Mouse (Mus musculus) kidney, adult 2 months (tissue): ENCODE measurements around the gene Olfr71. TPM values are rescaled to one million over a fixed set of nuclear protein-coding genes. Genes with fewer than 3 reads are reported as not detected.

Experiments used
- DNase-seq: peaks from one replicate; pipeline ENCODE4 v3.0.0; 2021
- H3K27ac ChIP-seq: fragments of 200-500 bp; 2 replicates; pipeline ENCODE4 v1.5.1; 2012; ENCODE audit warnings: low read depth, low read length, control low read depth, inconsistent platforms; ENCODE audit not compliant: insufficient read depth
- H3K27me3 ChIP-seq: fragments of 200-500 bp; replicated peaks from 2 replicates; pipeline ENCODE4 v1.6.1; 2012; ENCODE audit warnings: mild to moderate bottlenecking, moderate library complexity, low read length, inconsistent platforms; ENCODE audit not compliant: control insufficient read depth, insufficient read depth
- H3K36me3 ChIP-seq: fragments of 200-500 bp; 2 replicates; pipeline ENCODE4 v1.6.1; 2012; ENCODE audit warnings: mild to moderate bottlenecking, moderate library complexity, low read length, inconsistent platforms; ENCODE audit not compliant: control insufficient read depth, insufficient read depth
- H3K4me1 ChIP-seq: fragments of 200-500 bp; 2 replicates; pipeline ENCODE4 v1.6.1; 2011; ENCODE audit warnings: low read length; ENCODE audit not compliant: control insufficient read depth, insufficient read depth
- H3K4me3 ChIP-seq: fragments of 200-500 bp; 2 replicates; pipeline ENCODE4 v1.5.1; 2011; ENCODE audit warnings: mild to moderate bottlenecking, low read depth, low read length, control low read depth; ENCODE audit not compliant: insufficient read depth
- CTCF ChIP-seq: fragments of 200-500 bp; conservative IDR thresholded peaks from 2 replicates; pipeline ENCODE4 v1.5.1; 2011; ENCODE audit warnings: low read depth, mild to moderate bottlenecking, control low read depth, low read length, moderate library complexity, mixed read lengths; ENCODE audit not compliant: insufficient read depth, insufficient read length
- POLR2A ChIP-seq: fragments of 200-500 bp; IDR thresholded peaks from one replicate; pipeline ENCODE4 v1.6.1; 2011; ENCODE audit warnings: low read depth, low read length, control low read depth
- WGBS: fragments of 180-500 bp; shearing (Covaris S2); methylation state at CpG from one replicate; pipeline ENCODE4 v1.1.7; 2018; 5-methylcytosine and 5-hydroxymethylcytosine counted together
- polyA plus RNA-seq: library from polyadenylated mRNA; depleted of rRNA; stranded (reverse); fragments of >200 nt; gene quantifications from 2 replicates; pipeline ENCODE4 v1.2.3, GENCODE M21; 2012

Gene Olfr71
- polyA plus RNA-seq, 1 experiment, result not detected

DNA sequence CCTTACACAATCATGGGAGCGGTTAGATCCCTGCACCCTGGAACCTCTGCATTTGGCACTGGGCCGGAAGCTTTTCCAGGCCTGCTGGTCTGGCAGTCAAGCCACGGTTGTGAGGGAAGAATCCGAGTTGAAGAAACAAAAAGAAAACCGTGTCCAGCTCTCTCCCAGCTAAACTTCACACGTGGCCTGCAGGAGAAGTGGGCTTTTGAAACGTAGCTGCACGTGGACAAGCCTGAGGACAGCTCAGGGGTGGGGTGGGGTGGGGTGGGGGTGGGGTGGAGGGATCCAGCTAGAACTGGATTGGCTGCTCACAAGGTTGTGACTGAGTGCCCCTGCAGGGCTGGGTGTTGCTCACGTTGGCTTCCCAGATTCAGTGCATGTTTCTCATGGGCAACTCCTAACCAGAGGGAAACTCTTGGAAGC lies 14.8 kb downstream of the Olfr71 start:
- TF ChIP-seq CTCF (no peak), POLR2A (no peak)
- H3K4me3 ChIP-seq, result no peak overlapping the region
- 20% methylated on average over 9 of the region's 9 CpGs for WGBS
- H3K36me3 ChIP-seq, result no peaks in the 10 kb centered on the region
- H3K27me3 ChIP-seq, result no peaks in the 10 kb centered on the region
- peak overlapping the region; percentile 61; the same call in 1 of the 2 replicates for H3K27ac ChIP-seq
- H3K4me1 ChIP-seq, result peaks cover 2% of the 10 kb centered on the region; the same call in 1 of the 2 replicates
- peak; percentile 74 for DNase-seq

DNA sequence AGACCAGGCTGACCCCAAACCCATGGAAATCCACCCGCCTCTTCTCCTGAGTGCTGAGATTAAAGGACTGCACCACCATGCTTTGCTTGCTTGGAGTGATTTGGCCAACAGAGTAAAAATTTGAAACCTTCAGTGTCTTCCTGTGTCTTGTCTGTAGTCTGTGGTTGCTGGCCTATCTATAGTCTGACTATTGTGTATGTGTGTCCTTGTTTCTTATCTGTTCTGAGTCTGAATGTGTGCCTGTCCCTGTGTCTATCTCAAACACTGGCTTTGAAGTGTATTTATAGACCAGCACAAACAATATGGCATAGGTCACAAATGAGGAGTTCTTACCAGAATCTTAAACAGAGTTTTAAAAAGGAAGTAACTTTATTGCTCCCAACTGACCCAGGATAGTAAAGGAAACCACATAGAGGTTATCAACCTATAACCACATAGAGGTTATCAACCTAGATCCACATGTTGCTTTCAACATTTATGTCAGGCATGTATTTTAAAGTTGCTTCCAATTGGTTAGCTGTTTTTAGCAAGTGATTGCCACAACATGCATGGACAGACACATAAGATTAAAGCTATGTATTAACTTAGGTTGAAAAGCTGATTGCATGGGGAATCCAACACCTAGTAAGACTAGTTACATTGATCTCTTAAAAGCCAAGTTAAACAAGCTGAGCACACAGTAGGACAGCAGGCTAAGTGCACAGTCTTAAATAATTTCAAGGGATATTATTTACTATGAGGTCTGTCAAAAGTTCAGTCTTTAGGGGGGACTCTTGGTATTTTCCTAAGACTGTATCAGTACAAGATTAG lies 15.4 kb downstream of the Olfr71 start:
- Histone ChIP-seq H3K4me1 (peaks cover 2% of the 10 kb centered on the region; the same call in 1 of the 2 replicates), H3K36me3 (no peaks in the 10 kb centered on the region), H3K27ac (no peak overlapping the region), H3K4me3 (no peak overlapping the region), H3K27me3 (no peaks in the 10 kb centered on the region)
- WGBS, result 89% methylated on average over 1 of the region's 1 CpGs
- DNase-seq, result no peak
- TF ChIP-seq CTCF (no peak), POLR2A (no peak)

DNA sequence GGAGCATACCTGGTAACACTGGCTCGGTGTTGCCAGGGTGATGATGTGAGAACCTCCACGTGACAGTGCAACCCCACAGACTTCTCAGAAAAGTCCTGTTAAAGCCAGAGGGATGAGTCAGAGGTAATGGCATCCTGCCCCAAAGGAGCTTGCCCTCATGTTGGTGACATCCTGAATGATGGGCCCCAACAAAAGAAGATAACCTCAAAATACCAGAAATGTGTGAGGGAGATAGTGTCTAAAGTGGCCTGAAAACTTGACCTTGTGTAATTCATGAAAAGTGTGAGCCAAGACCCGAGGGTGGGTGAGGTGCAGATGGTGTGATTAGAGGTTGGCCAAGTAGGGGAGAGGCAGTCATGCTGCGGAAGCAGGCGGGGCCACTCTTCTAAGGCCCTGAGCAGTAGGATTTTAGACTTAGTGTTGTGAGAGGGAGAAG lies 16.2 kb downstream of the Olfr71 start:
- Histone ChIP-seq H3K36me3 (no peaks in the 10 kb centered on the region), H3K4me1 (peaks cover 2% of the 10 kb centered on the region; the same call in 1 of the 2 replicates), H3K4me3 (no peak overlapping the region), H3K27ac (no peak overlapping the region), H3K27me3 (no peaks in the 10 kb centered on the region)
- DNase-seq, result peak; percentile 34
- 70% methylated on average over 5 of the region's 5 CpGs for WGBS
- TF ChIP-seq CTCF, result no peak
- no peak for TF ChIP-seq POLR2A

DNA sequence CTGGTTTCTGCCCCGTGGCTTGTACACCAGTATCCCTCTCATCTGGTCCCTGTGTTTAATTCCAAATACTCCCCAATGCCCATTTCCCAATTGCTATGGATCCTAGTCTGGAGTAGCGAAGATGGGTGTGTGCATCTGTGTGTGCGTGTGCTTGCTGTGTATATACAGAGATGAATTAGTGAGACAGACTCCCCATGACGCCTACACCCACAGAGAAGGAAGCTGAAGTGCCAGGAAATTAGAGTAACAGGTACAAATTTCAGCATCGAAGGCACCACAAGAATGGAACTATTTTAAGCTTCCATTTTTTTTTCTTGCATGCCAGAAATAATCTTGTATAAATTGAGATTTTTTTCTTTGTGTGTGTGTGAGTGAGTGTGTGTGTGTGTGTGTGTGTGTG lies 19.0 kb downstream of the Olfr71 start:
- no peak overlapping the region for H3K4me3 ChIP-seq
- peaks cover 2% of the 10 kb centered on the region; the same call in 1 of the 2 replicates for H3K4me1 ChIP-seq
- no peaks in the 10 kb centered on the region for H3K36me3 ChIP-seq
- no peaks in the 10 kb centered on the region for H3K27me3 ChIP-seq
- 84% methylated on average over 5 of the region's 5 CpGs for WGBS
- no peak overlapping the region for H3K27ac ChIP-seq
- no peak for DNase-seq
- TF ChIP-seq POLR2A (no peak), CTCF (no peak)

DNA sequence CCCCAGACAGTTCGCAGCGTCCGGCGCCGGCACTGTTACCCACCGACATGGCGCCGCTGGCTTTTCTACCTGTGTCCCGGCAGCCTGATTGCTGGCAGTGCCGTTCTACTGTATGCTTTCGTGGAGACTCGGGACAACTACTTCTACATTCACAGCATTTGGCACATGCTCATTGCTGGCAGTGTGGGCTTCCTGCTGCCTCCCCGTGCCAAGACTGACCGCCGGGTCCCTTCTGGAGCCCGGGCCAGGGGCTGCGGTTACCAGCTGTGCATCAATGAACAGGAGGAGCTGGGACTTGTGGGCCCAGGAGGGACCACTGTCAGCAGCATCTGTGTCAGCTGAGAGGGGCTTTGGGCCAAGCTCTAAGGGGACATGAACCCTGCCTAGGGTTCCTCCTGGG lies 20.0 kb downstream of the Olfr71 start:
- H3K27me3 ChIP-seq, result no peaks in the 10 kb centered on the region
- H3K4me3 ChIP-seq, result no peak overlapping the region
- no peaks in the 10 kb centered on the region for H3K36me3 ChIP-seq
- H3K27ac ChIP-seq, result no peak overlapping the region
- no peak for DNase-seq
- TF ChIP-seq POLR2A (no peak), CTCF (no peak)
- 93% methylated on average over 17 of the region's 17 CpGs for WGBS
- no peaks in the 10 kb centered on the region for H3K4me1 ChIP-seq

DNA sequence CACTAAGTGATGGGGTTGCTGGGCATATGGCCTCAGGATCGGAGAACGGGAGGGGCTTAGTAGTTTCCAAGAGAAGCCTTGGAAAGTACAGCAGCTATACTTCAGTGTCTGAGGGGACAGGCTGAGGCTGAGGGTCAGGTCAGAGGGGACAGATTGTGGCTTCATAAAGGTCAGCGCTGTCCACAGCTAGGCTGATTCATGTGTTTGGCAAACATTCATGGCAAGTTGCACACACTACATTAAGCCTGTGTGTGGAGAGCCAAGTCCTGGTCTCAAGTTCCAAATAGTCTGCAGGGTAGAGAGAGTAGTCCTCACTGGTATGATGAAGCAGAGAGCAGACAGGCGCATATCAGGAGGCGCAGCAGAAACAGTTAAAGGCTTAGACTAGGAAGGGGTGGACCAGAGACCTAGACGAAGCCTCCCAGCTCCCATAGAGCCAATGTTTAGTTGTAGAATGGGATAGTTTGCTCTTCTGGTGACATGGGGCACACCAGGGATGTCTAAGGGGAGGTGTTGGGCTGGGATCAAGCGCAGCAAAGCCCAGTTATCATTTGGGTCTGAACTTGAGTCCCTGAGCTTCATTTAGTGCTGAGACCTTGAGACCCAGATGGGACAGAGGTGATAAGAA lies 30.5 kb downstream of the Olfr71 start:
- Histone ChIP-seq H3K27me3 (no peaks in the 10 kb centered on the region), H3K4me3 (no peak overlapping the region), H3K4me1 (0 out of 2 replicates have a peak, but pooled peaks cover 6% of the 10 kb centered on the region), H3K27ac (no peak overlapping the region), H3K36me3 (no peaks in the 10 kb centered on the region)
- TF ChIP-seq POLR2A (no peak), CTCF (no peak)
- WGBS, result 83% methylated on average over 7 of the region's 7 CpGs
- peak; percentile 61 for DNase-seq

DNA sequence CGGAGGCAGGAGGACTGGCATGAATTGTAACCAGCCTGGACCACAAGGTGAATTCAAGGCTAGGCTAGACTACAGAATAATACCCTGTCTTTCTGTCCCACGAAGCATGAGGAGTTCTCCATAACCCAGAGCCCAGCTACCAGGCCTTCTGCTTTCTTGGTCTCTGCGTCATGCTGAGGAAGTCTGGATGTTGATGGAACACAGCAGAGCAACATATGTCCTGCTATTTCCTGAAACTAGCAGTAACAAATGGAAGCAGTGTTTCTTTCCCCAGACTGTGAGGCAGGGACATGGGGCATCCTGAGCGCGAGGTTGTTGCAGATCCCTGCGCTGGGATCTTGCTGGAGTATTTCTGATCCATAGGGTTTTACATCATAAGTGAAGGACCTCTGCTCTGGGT lies 31.5 kb downstream of the Olfr71 start:
- H3K4me1 ChIP-seq, result 0 out of 2 replicates have a peak, but pooled peaks cover 6% of the 10 kb centered on the region
- no peak for TF ChIP-seq POLR2A
- TF ChIP-seq CTCF, result no peak
- no peak for DNase-seq
- no peaks in the 10 kb centered on the region for H3K27me3 ChIP-seq
- 92% methylated on average over 6 of the region's 6 CpGs for WGBS
- no peak overlapping the region for H3K27ac ChIP-seq
- H3K36me3 ChIP-seq, result no peaks in the 10 kb centered on the region
- no peak overlapping the region for H3K4me3 ChIP-seq
